Mouse (Mus musculus): ENCODE measurements at regions not wholly inside any gene's neighbourhood (a gene's known extent, or its start where the extent isn't known, plus 50 kb on each side); places are given as distances from the start of the nearest gene placed in this dataset.

DNA sequence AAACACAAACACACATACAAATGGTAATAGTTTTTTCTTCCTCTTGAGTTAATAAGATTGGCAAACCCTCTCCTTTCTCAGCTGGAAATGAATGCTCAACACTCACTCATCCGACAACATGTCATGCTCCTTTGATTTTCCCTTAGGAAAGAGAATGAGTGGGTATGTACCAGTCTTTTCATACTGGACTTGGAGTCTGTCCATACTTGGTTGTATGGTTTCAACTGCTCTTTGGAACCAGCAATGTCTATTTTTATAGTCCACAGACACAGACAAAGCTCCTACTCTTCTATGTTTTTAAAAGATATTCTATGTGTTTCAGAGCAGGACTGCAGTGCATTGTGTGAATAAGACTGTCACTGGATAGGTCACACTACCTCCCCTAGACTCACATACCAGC is 273.7 kb upstream of the Marcks start:
- Histone ChIP-seq H3K9me3 (ENCODE audit: control insufficient read depth, low read length) (no peaks in the 10 kb centered on the region), H3K4me3 (ENCODE audit: insufficient read depth in 1 of 2, low read depth in 2 of 2, low read length in 2 of 2) (no peak overlapping the region), H3K9ac (replicated peaks) (no peak overlapping the region), H3K27me3 (ENCODE audit: control insufficient read depth, insufficient read depth, low read length) (no peaks in the 10 kb centered on the region), H3K4me1 (replicated peaks; ENCODE audit: control insufficient read depth in 2 of 2, insufficient read depth in 2 of 2, low read length in 1 of 2) (no peaks in the 10 kb centered on the region), H3K4me2 (ENCODE audit: low read depth) (no peak overlapping the region), H3K36me3 (replicated peaks; ENCODE audit: control insufficient read depth, insufficient read depth, low read depth) (no peaks in the 10 kb centered on the region), H3K27ac (no peak overlapping the region)
- DNase-seq (ENCODE audit: low read depth in 3 of 3, low spot score in 3 of 3) (no peak), ATAC-seq (ENCODE audit: insufficient read depth) (no peak)
- TF ChIP-seq EP300 (IDR thresholded peaks at IDR 0.05; ENCODE audit: low read depth) (no peak), CTCF (IDR thresholded peaks at IDR 0.05; ENCODE audit: low read depth) (no peak)
- WGBS (ENCODE audit: insufficient replicate concordance), result 52% methylated on average over 1 of the region's 1 CpGs

DNA sequence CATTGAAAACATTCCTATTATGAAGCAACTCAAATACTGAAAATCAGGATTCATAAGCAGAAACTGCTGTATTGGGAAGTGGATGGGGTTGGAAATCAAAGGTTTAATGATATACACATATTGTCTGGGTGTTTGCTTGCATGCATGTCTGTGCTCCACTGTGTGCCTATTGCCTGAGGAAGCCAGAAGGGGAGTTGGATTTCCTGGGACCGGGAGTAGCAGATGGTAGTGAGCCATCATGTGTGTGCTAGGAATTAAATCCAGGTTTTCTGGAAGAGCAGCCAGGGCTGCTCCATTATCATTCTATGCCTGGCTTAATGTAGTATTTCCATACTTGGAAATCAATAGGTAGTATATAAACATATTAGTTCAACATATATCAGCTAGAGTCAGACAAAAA is 271.0 kb upstream of the Marcks start:
- DNase-seq (ENCODE audit: low read depth in 3 of 3, low spot score in 3 of 3), result no peak
- H3K9me3 ChIP-seq (ENCODE audit: control insufficient read depth, low read length), result no peaks in the 10 kb centered on the region
- ATAC-seq (ENCODE audit: insufficient read depth), result no peak
- H3K4me2 ChIP-seq (ENCODE audit: low read depth), result no peak overlapping the region
- H3K36me3 ChIP-seq (replicated peaks; ENCODE audit: control insufficient read depth, insufficient read depth, low read depth), result no peaks in the 10 kb centered on the region
- no peaks in the 10 kb centered on the region for H3K27me3 ChIP-seq (ENCODE audit: control insufficient read depth, insufficient read depth, low read length)
- no peak overlapping the region for H3K27ac ChIP-seq
- no peak overlapping the region for H3K9ac ChIP-seq (replicated peaks)
- no peak overlapping the region for H3K4me3 ChIP-seq (ENCODE audit: insufficient read depth in 1 of 2, low read depth in 2 of 2, low read length in 2 of 2)
- H3K4me1 ChIP-seq (replicated peaks; ENCODE audit: control insufficient read depth in 2 of 2, insufficient read depth in 2 of 2, low read length in 1 of 2), result no peaks in the 10 kb centered on the region
- WGBS (ENCODE audit: insufficient replicate concordance), result 39% methylated on average over 1 of the region's 1 CpGs
- TF ChIP-seq CTCF (IDR thresholded peaks at IDR 0.05; ENCODE audit: low read depth) (no peak), EP300 (IDR thresholded peaks at IDR 0.05; ENCODE audit: low read depth) (no peak)

DNA sequence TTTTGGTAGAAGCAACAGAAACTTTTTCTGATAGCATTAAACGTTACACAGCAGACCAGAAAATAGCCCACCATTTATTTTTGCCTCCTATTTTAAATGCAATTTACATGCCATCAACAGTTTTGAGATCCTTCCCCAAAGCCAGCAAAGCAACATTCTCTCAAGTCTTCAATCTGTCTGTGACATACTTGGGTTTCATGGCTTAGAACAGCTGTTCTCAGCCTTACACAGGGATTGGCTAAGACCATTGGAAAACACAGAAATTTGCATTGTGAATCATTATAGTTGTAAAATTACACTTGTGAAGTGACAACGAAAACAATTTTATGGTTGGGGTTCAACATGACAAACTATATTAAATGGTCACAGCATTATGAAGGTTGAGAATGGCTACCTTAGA is 268.8 kb upstream of the Marcks start:
- Histone ChIP-seq H3K36me3 (replicated peaks; ENCODE audit: control insufficient read depth, insufficient read depth, low read depth) (no peaks in the 10 kb centered on the region), H3K9ac (replicated peaks) (no peak overlapping the region), H3K4me1 (replicated peaks; ENCODE audit: control insufficient read depth in 2 of 2, insufficient read depth in 2 of 2, low read length in 1 of 2) (no peaks in the 10 kb centered on the region), H3K4me2 (ENCODE audit: low read depth) (no peak overlapping the region), H3K27ac (no peak overlapping the region), H3K4me3 (ENCODE audit: insufficient read depth in 1 of 2, low read depth in 2 of 2, low read length in 2 of 2) (no peak overlapping the region), H3K9me3 (ENCODE audit: control insufficient read depth, low read length) (no peaks in the 10 kb centered on the region), H3K27me3 (ENCODE audit: control insufficient read depth, insufficient read depth, low read length) (no peaks in the 10 kb centered on the region)
- TF ChIP-seq CTCF (IDR thresholded peaks at IDR 0.05; ENCODE audit: low read depth) (no peak), EP300 (IDR thresholded peaks at IDR 0.05; ENCODE audit: low read depth) (no peak)
- 61% methylated on average over 2 of the region's 2 CpGs for WGBS (ENCODE audit: insufficient replicate concordance)
- ATAC-seq (ENCODE audit: insufficient read depth) (no peak), DNase-seq (ENCODE audit: low read depth in 3 of 3, low spot score in 3 of 3) (no peak)

- Histone ChIP-seq H3K4me1 (replicated peaks; ENCODE audit: control insufficient read depth in 2 of 2, insufficient read depth in 2 of 2, low read length in 1 of 2) (0 out of 4 replicates have a peak, but pooled peaks cover 0 to 2% of the 10 kb centered on the region in 2 experiments), H3K4me3 (ENCODE audit: insufficient read depth in 1 of 2, low read depth in 2 of 2, low read length in 2 of 2) (no peak overlapping the region), H3K9me3 (ENCODE audit: control insufficient read depth, low read length) (no peaks in the 10 kb centered on the region), H3K27me3 (ENCODE audit: control insufficient read depth, insufficient read depth, low read length) (no peaks in the 10 kb centered on the region), H3K27ac (no peak overlapping the region), H3K9ac (replicated peaks) (no peak overlapping the region), H3K36me3 (replicated peaks; ENCODE audit: control insufficient read depth, insufficient read depth, low read depth) (no peaks in the 10 kb centered on the region), H3K4me2 (ENCODE audit: low read depth) (no peak overlapping the region)
- DNase-seq (ENCODE audit: low read depth in 3 of 3, low spot score in 3 of 3), result no peak
- WGBS (ENCODE audit: insufficient replicate concordance), result 76% methylated on average over 4 of the region's 4 CpGs
- TF ChIP-seq CTCF (IDR thresholded peaks at IDR 0.05; ENCODE audit: low read depth) (no peak), EP300 (IDR thresholded peaks at IDR 0.05; ENCODE audit: low read depth) (no peak)
- ATAC-seq (ENCODE audit: insufficient read depth), result no peak
Observed at GRCm38 (mm10) chr10:37404933-37405332, 266.2 kb upstream of the Marcks start.

GRCm38 (mm10) chr10:37404407-37404806 is 265.7 kb upstream of the Marcks start:
- DNase-seq (ENCODE audit: low read depth in 3 of 3, low spot score in 3 of 3) (no peak), ATAC-seq (ENCODE audit: insufficient read depth) (no peak)
- TF ChIP-seq EP300 (IDR thresholded peaks at IDR 0.05; ENCODE audit: low read depth), result no peak
- TF ChIP-seq CTCF (IDR thresholded peaks at IDR 0.05; ENCODE audit: low read depth), result no peak
- Histone ChIP-seq H3K27ac (no peak overlapping the region), H3K4me1 (replicated peaks; ENCODE audit: control insufficient read depth in 2 of 2, insufficient read depth in 2 of 2, low read length in 1 of 2) (0 out of 4 replicates have a peak, but pooled peaks cover 0 to 2% of the 10 kb centered on the region in 2 experiments), H3K4me2 (ENCODE audit: low read depth) (no peak overlapping the region), H3K9ac (replicated peaks) (no peak overlapping the region), H3K36me3 (replicated peaks; ENCODE audit: control insufficient read depth, insufficient read depth, low read depth) (no peaks in the 10 kb centered on the region), H3K9me3 (ENCODE audit: control insufficient read depth, low read length) (no peaks in the 10 kb centered on the region), H3K27me3 (ENCODE audit: control insufficient read depth, insufficient read depth, low read length) (no peaks in the 10 kb centered on the region), H3K4me3 (ENCODE audit: insufficient read depth in 1 of 2, low read depth in 2 of 2, low read length in 2 of 2) (no peak overlapping the region)
